Mouse (Mus musculus) layer of hippocampus, adult 9-10 months (tissue): Measurements from ENCODE around the gene Foxred1.

Source experiments
- DNase-seq: peaks from one replicate; pipeline ENCODE4 v3.0.0; 2022; ENCODE audit warnings: low spot score

Foxred1 gene

DNA sequence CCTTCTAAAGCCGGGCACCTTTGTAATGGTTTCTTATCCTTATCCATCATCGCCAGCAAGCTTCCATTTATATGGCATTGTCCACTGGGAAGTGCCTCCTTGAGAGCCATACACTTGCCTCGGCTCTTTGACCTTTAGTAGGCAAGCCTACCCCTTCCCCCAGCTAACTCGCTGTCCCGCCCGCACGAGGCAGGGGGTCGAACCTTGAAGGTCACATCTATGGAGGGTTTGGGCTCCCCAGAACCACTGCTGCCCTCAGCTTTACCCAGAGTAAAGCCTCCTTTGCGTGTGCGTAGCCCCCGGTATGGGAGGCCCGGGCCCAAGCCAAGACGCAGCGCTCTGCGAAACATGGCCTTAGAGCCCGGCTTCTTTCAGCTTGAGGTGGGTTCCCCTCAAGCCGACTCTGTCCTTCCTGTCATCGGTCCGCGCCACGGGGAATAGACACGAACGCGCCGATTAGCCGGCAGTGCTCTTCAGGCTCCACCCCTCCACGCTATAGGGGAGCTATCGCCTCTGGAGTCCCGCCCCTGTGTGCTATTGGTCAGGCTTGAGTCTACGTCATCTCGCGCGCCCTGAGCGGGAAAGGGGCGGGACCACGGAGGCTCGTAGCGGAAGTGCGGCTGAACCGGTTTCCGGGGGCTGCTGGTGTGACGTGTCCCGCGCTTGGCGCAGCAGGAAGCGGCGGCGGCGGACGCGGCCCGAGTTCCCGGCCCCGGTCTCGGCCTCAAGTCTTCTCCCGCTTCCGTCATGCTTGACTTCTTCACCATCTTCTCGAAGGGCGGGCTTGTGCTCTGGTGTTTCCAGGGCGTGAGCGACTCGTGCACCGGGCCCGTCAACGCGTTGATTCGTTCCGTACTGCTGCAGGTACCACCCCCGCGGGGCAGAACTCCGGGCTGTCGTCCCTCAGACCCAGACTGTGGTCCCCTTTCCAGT is at the start of gene Foxred1:
Gene Foxred1 (minus strand): TSS at position 514 of the 933 bp plus-strand sequence.
- peak; percentile 98 for DNase-seq

DNA sequence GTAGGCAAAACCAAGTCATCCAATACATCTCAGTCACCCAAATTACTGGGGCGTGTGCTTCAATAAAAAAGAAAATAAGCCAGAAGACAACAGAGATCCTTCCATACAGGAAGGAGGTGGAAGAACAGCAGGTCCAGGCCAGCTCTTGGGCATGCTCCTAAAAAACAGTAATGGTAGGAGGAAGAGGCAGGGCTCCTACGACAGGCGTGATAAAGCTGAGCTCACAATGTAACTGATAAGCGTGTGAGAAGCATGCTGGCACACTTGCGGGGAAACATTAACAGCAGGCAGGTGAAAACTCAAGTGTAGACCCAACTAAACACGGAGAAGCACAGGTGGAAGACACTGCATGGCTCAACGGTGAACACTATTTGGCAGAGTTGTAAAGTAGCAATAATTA is 46.5 kb upstream of the Foxred1 start:
- no peak for DNase-seq

DNA sequence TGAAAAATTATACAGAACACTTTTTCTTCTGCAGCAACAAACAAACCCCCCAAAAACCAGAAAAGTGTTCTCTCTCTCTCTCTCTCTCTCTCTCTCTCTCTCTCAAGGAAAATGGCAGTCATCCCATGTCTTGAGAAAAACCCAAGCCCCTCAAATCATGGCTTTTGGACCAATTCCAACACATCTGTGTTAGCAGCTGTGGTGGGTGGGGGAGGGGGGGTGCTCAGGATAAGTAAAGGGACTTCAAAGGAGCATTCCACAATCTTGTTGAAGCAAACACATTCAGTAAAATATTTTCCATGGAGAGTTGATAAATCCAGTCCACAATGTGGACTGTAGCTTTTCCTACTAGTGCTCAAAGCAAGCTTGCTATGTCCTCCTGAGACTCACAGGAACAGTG is 38.6 kb upstream of the Foxred1 start:
- no peak for DNase-seq

DNA sequence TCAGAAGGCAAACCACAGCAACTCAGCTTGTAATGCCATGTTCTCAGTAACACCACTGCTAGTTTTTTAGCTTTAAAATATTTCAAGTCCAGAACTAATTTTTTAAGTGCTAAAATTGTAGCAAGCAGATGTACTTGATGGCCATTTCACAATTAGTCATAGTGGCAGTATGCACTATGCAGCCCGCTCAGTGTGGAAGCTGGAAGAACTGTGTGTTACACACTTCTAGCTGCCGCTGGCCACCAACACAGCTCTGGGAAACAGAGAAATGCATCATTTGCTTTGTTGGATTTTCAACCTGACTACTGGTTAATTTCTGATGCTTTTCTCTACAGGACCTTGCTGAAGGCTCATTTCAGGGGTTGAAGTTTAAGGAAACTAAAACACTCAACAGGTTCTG is 36.5 kb upstream of the Foxred1 start:
- DNase-seq: no peak

DNA sequence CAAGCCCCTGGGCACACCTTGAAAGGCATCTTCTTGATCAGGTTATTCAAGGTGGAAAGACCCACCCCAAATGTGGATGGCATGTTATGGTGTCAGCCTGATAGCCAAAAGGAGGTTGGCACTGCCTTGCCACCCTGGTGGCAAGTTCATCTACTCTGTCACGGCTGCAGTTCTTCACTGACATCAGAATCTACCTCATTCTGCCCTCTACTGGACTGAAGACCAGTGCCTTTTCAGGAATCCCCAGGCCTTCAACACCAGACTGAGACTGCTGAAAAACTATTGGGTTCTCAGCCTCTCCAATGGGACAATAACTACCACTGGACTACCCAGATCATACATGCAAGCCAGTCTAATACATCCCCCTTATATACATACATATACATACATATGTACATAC is 28.9 kb upstream of the Foxred1 start:
- no peak for DNase-seq

DNA sequence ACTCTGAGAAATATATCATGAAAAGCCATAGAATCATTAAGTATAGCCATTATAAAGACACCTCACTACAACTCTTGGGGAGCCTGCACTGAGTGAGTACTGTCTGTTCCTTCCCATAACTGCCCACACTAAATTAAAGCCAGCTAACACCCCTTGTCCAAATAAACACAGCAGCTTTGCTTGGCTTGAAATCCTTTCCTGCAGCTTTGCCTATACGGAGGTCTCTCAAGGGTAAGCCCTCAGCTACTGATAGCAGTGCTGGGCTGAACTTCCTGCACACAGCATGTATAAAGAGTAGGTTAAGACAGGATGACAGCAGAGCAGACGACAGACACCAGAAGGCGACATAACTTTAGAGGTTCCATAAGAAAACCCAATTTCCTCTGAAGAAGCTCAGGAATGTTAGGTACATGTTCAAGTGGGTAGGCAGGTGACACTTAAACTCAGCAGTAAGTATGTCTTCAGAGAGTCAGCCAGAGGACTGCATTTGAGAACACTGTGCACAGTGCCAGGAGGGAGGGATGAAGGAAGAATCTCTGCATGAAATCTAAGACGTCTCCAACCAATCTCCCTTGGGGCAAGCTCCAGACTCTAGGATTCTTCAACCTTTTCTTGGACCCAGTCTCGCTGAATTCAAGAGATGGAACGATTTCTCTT is 28.2 kb upstream of the Foxred1 start:
- DNase-seq: no peak

DNA sequence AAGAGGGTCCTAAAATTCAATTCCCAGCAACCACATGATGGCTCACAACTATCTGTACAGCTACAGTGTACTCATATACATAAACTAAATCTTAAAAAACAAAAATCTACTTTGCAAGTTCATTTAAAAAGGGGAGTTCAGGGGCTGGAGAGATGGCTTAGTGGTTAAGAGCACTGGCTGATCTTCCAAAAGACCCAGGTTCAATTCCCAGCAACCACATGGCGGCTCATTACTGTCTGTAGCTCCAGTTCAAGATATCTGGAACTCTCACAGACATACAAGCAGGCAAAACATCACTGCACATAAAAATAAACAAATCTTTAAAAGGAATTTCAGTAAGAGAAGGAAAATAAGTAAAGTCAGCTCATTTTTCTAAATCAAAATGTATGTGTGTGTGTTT is 27.5 kb upstream of the Foxred1 start:
- no peak for DNase-seq

DNA sequence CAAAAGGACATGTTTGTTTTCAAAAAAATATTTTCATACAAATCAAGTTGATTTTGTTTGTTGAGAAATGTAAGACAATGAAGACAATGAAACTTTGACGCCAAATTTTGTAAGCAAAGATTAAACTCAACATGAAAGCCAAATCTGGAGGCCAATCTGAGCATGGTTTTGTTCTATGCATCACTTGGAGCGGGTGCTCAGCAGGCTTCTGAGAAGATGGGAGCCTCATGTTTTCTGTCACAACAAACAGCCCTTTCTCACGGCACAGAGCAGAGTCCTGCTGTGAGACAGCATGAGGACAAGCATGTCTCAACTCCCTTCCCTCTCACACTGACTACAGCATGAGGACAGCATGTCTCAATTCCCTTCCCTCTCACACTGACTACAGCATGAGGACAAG is 25.1 kb upstream of the Foxred1 start:
- DNase-seq: no peak

DNA sequence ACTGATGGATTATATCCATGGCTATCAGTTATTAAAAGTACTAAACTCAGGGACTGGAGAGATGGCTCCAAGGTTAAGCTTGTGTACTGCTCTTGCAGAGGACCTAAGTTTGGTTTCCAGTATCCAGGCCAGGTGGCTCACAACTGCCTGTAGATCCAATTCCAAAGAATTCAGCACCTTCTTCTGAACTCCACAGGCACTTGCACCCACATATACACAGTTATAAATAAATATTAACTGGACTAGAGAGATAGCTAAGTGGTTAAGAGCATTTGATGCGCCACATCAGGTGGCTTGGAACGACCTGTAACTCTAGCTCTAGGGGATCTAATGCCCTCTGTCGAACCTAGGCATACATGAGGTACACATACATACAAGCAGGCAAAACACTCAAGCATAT is 17.8 kb upstream of the Foxred1 start:
- no peak for DNase-seq

DNA sequence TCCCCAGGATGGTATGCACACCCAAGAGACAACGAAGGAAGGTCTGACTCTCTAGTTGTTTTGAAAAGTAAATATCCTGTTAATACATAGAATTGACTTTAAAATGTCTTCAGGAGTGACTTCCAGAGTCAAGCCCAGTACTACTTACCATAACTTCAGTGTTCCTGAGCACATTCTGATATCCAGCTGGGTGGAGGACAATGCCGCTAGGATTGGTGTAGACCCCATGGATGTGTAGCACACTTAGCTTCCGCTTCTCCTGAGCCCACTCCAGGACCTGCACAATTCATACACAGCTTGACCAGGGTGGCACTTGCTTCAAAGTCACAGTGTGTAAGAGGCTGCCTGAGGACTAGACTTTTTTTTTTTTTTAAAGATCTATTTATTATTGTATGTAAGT is 12.6 kb upstream of the Foxred1 start:
- no peak for DNase-seq

DNA sequence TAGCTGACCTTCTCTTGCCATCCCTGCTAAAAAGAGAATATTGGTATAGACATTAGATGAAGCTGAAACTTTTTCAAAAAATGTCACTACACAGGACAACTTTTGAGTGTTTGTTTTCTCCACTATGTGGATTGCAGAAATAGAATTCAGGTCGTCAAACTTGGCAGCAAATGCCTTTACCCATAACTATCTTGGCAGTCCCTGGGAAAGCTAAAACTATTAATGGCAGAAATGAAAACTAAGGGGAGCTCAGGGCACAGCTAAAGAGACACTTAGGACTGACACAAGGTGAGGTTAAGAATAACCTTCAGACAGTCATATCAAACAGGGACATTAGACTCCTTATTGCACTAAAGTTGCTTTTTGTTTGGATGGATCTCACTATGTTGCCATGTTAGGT is 7.1 kb upstream of the Foxred1 start:
- no peak for DNase-seq

DNA sequence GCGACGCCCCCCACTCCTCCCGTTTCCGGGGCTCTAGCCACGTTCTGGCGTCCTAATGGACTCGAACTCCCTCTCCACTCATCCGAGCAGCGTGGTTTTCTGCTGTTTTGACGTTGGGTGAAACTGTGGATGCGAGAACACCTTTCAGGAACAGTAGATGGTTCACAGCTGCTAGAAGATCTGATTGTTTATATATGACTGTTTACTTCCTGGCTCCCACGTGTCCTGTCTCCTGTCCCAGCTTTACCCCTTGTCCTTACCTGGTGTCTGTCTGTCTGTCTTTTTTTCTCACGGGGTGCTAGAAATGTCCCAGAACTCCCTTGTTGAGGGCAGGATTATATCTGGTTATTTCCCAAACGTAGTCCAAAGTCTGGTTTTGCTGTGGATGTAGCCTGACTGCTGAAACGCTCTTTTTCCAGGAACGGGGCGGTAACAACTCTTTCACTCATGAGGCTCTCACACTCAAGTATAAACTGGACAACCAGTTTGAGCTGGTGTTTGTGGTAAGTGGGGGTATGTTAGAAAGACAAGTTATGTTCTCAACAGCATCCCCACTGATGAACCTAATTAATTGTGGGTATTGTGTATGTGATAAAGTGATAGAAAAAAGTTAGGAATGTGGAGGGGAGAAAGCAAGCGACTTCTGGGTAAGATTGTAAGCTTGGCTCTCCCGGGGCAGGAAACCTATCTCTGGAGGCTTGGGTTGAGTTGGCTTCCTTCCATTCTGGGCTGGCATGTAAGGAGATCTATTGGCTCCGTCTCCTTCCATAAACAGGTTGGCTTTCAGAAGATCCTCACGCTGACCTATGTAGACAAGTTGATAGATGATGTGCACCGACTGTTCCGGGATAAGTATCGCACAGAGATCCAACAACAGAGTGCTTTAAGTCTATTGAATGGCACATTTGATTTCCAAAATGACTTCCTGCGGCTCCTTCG is 987 bp upstream of the Foxred1 start:
- DNase-seq: no peak

DNA sequence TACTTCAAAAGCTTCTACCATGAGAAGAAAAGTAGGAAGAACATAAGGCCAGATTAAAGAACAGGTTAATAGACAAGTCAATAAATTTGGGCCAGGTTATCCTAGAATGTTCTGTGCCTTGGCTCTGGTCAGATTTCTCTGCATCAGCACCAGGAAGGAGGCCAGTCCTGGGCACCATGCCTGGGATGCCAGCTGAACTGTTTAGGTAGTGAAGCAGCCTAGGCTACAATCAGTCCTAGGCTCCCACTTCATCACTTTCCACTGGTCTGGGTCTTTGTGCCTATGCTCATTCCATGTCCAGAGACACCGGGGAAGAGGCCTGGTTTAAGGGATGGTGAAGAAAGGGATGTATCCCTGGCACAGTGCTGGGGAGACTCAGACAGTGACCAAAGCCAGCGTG is 6.4 kb downstream of the Foxred1 start:
- DNase-seq: no peak

DNA sequence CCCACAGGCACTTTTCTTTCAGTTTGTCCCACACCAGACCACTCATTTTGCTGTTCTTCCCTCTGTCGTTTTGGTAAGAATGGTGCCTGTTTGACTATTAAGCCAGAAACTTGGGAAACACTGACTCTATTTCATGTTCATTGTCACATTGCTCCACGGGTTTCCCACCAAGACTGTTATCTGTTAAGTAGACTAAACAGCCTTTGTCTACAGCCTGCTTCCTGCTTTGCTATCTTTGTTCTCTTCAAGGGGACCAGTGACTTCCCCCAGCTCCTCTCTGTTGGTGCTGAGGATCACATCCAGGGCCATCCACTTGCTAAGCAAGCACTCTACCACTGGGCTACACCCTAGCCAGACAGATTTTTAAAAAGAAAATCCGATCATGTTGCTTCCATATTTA is 7.3 kb downstream of the Foxred1 start:
- no peak for DNase-seq

DNA sequence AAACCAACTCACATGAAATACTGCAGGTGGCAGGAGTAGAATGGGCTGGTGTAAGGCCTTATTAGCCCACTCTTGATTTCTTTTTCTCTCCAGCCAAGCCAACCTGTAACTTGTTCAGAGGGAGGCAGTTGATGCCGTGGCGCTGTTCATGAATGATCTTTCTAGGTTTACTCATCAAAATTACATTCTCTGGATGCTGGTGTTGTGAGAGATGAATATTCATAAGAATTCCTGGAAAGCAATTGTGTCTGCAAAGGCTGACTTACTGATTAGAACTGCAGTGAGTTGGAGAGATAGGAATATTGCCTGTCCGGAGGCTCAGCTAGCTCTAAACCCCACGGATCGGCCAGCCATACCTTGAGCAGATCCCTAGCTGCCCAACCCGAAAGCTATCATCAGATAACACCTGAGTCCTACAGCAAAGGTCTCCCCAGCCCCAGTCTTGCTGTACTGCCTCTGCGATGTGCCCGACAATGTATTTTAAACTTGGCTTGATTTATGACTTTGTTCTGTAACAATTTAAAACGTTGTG is 10.3 kb downstream of the Foxred1 start:
- DNase-seq: no peak

DNA sequence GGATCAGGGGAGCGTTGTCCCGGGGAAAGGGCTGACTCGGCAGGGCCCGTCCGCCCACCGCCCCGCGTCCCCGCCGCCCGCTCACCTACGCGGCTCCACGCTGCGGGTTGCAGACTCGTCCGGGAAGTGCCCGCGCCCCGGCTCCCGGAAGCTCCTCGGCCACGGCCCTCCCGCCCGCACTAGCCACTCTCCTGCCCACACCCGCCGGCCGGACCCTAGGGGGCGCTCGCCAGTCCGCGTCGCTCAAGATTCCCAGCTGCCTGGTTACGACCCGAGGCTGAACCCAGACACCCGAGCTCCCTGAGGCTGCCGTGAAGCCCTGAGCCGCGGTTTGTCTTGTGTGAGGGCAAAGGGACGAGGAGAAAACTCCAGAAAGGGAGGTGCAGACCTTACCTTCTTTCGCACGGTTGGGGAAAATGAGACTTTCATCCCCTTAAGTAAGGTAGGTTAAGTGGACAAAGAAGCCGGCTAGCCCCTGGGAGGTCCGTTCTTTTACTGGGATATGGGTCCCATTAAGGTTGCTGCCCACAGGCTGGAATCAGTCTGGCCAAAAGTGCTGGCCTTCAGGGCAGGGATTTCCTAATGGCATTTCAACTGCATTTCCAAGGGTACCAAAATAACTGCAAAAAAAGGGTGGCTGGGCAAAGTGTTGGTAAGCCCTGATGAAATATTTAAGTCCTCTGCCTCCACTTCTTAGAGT is 10.9 kb downstream of the Foxred1 start, which contains the start of the genes Srpr and Tirap:
Gene Srpr (plus strand): TSS at position 404 of the 700 bp plus-strand sequence.
Gene Tirap (minus strand): TSS at position 520 of the 700 bp plus-strand sequence.
- DNase-seq: peak; percentile 52

DNA sequence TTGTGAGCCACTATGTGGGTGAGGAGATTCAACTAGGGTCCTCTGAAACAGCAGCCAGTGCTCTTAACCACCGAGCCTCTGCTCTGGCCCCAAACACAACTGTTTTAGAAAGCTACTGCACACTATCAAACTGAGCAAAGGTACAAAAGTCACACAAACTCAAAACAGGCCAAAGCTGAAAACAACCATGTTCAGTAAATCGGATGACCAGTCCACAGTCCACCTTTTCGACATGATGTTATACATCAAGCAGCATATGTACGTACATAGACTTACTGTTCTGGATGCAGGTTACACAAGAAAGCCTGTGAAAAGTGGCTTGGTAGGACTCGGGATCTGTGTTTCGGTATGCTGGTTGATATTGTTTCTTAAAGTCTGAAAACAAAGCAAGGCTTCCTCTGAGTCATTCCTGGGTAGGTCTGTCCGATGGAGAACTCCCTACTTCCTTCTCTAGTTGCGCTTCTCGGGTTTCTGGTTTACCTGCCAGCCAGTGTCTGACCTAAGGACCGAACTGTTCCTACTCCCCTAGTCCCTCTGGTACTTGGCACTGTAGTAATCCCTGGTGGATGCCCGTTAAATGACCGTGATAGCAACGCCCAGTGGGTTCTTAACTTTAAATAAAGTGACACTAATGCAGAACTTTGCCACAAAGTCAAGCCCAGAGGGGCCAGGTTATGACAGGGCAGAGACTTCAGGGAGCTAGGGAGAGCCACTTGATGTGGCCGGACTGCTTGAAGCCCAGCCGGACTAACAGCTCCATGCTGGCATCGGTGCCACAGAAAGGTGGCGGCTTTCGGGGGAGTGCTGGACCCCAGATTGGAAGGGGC is 11.7 kb downstream of the Foxred1 start:
- no peak for DNase-seq

DNA sequence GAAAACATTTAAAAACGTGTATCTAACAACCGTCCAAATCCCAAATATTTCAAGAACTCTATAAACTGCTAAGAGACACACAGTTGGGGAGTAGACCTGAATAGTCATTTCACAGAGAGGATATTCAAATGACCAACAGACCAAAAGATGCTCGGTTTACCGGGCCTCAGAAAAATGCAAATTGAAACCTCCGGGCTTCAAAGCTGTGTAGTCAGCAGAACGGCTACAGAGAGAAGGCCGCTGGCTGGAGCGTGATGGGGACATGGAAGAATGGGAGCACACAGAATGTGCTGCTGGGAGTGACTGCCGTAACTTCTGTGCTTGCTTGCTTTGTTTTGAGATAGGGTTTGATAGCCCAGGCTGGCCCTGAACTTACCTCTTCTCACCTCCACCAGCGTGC is 12.5 kb downstream of the Foxred1 start:
- no peak for DNase-seq

DNA sequence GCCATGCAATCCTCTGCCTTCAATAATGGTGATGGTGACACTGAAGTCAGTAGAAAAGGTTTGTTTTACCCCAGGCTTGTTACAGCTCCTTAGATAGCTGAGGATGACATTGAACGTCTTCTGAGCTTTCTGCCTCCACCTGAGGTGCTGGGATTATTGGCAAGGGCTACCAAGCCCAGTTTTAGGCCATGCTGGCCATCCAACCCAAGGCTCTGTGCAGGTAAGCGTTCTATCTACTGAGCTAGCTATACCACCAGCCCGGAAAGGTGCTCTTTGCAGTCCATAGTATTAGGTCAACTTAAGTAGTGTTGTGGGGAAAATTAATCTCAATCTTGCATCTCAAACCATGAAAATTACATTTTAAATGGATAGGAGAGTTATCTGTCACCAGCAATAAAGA is 13.2 kb downstream of the Foxred1 start:
- DNase-seq: no peak

DNA sequence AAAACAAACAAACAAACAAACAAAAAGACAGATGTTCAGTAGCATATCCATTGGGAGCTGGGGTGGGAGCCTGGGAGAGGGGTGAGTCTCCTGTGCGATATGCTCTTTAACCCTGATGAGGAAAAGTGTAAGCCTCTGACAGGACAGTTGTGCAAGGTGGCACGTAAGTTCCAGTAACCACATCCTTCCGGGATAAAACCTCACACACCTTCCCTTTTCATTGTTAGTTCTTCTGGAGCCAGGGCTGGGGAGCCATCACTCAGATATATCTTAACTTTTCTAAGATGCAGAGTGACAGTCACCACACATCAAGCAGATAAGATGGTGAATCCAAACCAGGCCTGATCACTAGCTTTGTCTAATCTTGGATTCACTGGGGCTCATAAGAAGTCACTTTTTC is 16.8 kb downstream of the Foxred1 start:
- no peak for DNase-seq
